Mouse (Mus musculus) cerebellum, postnatal 10 days (tissue): ENCODE data around the gene Fam219b.

ENCODE experiments used
- DNase-seq, 2 experiments: peaks; one replicate each; pipeline ENCODE4 v3.0.0; 2021; ENCODE audit warnings: mixed read lengths in 2 of 2

Gene Fam219b

DNA sequence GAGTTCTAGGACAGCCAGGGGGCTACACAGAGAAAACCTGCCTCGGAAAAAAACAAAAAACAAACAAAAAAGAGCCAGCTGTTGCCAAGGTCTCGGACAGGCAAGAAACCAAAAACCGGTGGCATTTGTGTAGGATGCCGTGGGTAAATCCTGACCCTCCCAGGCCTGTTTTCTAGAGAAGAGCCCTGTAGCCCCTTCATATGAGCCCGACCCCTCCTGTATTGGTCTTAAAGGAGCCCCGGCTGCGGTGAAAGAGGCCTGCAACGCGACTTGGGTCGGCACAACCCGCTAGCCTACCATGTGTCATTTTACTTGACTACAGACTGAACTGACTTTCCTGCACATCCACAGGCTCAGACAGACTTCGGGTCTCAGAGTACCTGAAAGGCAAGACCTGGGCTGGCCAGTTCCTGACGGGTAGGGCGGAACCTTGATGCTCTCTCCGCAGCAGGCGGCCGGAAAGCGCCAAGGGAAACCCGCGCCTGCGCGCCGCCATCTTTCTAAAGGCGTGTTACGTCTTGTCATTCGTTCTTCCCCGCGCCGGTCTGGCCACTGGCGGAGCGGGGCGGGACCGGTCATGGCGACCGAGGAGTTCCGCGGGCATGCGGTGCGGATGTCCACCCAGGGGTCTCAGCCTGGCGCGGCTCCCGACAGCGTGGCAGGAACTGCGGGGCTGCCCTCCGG, at the start of gene Fam219b:
Gene Fam219b (plus strand): TSS at position 485 of the 684 bp plus-strand sequence.
- peak; percentile 96 to 97 for DNase-seq

DNA sequence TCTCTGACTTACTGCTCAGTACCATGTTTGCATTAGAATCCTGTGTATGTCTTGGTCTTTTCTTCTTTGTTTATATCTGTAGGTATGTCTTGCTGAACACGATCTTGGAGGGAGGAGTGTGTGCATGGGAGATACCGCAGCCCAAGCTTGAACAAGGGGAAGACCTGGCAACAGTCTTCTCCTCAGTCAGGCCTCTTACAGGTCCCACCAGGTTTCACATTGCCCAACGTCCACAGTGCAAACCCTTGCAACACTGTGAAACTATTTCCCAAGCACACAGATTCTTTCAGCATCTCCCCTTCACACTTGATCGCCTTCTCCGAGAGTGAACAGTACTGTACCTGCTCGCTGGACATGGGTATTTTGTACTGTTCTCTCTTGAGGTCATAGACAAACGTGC, 49.5 kb upstream of the Fam219b start:
- DNase-seq, result no peak

DNA sequence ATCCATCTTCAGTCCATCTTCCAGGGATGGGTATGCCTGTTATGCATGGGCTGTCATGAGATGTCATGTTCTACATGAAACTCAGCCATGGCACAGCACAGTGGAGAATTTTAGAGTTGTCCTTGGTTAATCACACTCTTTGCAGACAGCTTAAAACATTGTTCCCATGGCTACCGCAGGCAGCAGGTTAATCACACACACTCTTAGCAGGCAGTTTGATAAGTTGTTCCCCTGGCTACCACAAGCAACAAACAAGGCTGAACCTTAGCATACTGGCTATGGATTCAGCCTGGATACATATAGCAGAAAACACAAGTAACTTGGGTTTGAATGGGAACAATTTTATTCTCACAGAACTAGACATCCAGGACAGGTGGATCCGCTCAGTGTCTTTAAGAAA, 43.8 kb upstream of the Fam219b start:
- DNase-seq, result no peak

DNA sequence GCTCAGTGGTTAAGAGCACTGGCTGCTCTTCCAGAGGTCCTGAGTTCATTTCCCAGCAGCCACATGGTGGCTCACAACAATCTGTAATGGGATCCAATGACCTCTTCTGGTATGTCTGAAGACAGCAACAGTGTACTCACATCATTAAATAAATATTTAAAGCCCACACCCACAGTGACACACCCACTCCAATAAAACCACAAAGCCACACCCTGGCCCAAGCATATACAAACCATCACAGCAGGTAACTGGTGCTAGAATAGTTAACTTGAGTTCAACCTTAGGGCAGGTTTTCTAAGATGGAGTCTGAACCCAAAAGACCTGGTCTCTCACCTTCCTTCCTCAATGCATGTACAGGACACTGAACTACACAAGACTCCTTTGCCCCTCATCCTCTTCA, 42.4 kb upstream of the Fam219b start:
- DNase-seq, result no peak

DNA sequence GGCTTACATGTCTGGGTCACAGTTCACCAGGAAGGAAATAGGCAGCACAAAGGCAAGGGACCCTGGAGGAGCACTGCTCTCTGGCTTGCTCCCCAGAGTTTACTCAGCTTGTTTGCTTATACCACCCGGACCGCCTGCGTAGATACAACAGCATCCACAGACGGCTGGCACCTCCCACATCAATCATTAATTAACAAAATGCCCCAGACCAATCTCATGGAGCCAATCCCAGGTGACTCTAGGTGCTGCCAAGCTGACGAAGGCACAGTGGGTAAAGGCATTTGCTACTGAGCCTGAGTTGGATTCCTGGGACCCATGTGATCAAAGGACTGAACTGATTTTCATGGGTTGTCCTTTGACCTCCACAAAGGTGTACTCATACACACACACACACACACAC, 40.1 kb upstream of the Fam219b start:
- DNase-seq, result no peak

DNA sequence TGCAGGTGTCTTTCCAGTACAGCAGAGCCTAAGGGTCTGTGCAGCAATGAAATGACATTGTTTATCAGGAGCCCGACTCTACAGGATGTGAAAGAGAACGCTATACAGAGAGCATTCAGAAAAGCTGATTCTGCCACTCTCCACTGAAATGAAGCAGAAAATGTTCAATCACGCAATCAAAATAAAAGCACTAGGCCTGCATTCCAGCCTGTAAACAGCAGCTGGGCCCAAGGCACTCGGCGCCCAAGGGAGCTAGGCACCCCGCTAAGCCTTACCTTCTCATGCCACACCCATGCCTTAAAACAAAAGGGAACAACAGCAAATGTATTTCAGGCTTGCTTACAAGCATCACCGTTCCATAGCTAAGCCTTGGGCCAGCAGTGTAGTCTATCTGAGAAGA, 38.8 kb upstream of the Fam219b start:
- no peak for DNase-seq

DNA sequence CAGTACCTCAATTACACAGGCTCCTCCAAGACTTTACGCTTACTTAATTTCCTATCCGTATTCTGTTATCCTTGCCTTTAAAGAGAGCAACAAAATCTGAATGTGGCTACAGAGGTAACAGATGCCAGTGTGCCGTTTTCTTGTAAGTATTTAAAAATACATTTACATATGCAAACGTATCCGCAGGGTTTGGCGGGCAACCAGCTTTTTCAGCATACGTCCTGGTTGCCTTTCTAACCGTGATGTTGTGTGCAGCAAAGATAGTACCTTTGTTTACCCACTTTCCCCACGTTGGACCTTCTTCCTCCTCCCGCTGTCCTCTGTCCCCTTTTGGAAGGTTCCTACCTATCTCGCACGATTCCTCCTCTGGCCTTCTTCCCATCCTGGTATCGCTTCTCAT, 35.9 kb upstream of the Fam219b start:
- no peak for DNase-seq

DNA sequence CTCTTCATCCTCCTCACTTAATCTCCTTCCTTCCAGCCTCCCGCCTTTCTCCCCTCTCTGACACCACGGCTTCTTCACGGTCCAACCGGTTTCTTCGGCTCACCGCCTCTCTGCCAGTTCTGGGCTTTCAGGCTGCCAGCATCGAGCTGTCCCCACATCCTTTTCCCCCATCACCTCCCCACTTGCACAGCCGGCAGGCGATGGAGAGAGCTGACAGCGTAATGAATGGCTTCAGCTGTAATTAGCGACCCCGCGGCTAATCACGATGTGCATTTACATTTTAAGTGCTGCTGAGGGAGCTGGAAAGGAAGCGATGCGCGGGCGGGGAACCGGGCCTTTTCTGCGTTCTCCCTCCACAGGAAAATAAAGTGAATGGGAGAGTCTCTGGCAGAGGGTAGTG, 35.5 kb upstream of the Fam219b start:
- DNase-seq, result peak; percentile 48 to 56

DNA sequence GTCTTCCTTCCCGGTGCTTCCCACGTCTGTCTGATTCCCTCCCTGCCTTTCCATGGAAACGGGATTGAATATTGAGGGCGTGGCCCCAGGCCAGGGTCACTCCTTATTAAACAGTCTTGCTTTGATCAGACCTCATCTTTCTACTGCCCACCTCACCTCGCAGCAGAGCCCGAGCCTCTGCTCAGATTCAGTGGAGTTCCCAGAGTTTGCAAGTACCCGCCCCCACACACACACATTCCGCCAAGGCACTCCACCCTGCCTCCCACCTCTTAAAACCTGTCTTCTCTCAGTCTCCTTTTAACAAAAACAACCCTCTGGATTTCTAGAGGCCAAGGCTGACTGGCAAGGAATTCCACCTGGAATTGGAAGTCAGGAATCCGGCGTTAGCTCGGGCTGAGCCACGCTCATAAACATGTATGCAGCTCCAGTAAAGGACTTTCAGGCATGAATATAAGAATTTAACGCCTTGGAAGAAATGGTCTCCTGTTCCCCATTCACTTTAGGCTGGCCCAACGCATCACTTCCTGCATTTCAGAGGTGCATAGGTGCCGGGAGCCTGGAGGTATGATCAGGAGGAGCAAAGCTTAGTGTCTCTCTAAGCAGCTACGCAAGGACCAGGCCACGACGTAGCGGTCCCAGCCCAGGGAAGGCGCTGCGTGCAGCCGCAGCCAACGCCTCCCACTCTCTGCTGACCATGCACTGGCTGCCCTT, 34.3 kb upstream of the Fam219b start:
- no peak for DNase-seq

DNA sequence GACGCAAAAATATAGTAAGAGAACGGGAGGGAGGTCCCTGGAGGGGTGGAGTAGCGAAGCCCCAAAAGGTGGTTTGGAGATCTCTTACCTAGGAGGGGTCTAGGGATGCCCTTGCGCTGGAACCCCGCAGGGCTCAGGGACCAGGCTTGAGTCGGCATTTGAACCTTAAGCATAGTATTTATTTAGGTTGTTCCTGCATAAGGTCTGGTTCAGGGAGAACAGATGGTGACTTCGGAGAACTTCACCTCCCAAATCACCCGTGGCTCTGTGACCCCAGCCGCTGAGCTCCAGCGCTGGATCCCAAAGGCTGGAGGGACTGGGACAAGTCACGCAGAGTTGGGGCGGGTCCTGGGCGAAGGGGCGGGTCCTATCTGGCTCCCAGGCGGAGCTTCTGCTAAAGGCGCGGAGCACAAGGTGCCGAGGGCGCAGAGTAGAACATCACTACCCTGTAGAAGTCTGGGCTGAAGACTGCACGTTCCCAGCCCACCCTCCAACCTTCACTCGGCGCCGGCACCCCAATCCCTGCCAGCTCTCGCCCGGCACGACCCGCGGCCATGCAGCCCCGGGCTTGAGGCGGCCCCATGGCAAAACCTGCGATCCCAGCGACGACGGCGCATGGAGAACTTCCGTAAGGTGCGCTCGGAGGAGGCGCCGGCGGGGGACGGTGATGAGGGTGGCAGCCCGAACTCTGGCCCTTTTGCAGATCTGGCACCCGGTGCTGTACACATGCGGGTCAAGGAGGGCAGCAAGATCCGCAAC, 33.5 kb upstream of the Fam219b start, which contains the start of gene Rpp25:
Gene Rpp25 (plus strand): TSS at position 405 of the 759 bp plus-strand sequence.
- peak in 1 of 2 experiments; percentile 58 for DNase-seq

DNA sequence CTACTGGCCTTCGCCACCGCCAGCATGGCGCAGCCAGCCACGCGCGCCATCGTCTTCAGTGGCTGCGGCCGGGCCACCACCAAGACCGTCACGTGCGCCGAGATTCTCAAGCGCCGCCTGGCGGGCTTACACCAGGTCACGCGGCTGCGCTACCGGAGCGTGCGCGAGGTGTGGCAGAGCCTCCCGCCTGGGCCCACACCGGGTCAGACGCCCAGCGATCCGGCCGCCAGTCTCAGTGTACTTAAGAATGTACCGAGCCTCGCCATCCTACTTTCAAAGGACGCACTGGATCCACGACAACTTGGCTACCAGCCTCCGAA, 33.0 kb upstream of the Fam219b start:
- peak; percentile 79 to 80 for DNase-seq

DNA sequence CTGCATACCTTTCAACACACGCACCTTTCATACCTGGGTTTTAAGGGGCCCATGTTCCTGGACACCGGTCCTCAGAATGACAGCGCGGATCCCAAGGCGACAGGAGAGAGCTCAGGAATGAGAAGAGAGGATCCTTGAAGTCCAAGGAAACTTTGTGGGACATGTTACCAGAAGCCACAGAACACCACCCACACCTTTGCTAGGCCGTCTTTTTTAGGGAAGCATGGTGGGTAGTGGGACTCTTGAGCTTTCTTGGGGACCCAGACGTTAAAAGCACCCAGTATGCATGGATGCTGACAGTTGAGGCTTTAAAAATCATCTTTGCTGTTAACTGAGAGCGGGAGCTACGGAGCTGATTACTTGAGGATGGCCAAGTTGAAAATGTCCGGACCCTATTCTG, 32.4 kb upstream of the Fam219b start:
- no peak for DNase-seq

DNA sequence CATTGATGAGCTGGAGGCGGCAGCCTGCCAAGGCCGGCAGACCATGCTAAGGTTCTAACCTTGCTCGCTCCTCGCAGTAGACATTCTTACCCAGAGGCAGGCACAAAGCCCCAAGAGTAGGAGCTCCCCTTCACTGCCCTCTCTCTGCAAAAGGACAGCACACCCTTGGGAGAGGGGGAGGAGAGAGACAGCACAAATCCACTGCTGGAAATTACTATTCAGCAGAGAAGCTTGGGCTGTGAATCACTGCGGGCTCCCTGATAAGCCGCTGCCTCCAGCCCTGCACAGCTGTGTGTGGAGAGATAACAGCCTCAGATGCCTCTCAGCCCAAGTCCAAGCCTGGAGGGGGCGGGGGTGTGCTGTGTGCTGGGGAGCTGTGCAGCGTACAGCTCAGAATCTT, 31.6 kb upstream of the Fam219b start:
- peak in 1 of 2 experiments; percentile 29 for DNase-seq

DNA sequence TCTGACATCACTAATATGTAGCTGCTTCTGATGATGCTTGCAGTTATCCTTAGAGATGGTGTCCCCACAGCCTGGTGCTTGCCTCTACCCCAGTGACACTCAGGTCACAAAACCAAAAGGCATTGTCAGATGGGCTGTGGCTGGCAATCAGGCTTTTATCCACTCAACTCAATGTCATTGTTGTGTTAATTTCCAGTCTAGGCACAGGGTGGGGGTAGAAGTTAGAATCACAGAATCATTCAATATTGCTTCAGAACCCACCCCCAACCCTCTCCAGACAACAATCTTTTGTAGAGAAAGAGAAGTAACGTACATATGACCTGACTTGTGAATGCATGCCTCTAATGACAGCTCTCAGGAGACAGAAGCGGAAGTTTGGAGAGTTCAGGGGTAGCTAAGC, 26.8 kb upstream of the Fam219b start:
- no peak for DNase-seq

DNA sequence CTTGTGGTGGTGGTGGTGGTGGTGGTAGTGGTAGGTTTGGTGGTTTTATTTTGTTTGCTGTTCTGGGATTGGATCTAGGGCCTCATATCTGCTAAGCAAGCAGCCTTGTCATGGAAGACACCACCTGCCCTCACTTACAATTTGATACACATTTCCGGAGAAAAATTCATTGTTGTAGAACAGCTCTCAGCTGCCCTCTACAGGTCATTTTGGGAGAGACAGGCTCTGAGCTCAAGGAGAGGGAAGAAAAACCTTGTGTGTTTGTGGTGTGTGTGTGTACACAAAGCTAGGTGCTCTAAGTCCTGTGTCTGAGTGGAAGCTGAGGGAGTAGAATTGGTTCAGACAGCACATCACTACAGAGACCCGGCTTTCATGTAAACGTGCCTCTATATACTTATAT, 20.2 kb upstream of the Fam219b start:
- DNase-seq, result peak; percentile 84 to 90

DNA sequence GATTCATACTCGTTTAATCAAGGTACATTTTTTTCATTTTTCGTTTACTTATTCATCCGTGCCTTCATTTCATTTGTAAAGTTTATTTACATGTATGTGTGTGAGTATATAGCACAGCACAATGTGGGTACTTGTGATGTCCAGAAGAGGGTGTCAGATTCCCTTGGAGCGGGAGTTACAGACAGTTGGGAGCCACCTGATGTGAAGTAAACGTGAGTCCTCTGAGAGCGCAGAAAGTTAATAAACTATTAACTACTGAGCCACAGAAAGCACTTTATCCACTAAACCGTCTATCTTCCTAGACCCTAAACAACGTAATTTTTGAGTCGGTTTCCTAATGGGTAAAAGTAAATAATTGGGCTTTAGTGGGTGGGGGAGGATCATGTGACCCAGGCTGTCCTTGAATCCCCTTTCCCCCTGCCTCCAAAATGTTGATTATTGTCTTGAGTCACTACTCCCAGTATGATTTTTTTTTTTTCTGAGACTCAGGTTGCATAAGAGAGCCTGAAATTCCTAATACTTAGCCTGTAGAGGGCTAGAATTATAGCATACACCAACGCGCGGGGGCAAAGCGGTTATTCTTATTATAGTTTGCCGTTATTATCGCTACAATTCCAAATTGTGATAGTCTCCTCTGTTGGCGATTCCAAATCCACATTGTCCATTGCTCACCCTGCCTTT, 16.8 kb upstream of the Fam219b start:
- DNase-seq, result no peak

DNA sequence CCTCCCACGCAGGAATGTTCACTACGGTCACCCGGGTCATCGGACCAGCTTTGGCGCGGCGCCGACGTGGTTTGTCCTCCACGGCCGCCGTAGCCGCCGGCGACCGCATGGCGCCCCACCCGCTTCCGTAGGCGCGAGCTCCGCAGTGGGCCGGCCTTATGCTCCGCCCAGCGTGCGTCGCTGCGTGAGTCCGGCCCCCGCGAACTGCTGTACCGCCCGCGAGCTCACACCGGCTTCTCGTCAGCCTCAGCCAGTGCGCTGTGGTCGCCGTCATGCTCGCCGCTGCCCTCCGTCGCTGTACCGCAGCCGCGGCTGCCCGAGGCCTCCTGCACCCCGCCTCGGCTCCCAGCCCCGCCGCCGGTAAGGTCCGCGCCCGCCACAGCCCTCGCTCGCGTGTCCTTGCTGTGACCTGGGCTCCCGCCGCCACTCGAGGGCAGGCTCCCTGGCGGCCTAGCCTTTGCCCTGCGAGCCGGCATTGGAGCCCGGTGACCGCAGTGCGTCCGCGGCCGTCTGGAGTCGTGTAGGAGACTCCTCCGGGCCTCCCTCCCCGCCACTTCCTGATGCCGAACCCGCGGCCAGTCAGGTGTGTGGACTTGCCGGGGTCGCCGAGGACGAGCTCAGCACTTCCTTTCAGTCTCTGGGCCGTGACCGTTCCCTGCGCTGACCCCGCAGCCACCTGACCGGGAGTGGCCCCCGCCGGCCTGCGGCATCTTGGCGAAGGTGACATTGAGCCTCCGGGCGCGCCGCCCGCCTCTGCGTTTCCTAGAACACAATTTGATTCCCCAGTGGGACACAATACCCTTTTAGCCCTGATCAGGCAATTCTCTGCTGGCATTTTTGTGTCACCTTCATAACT, 16.0 kb upstream of the Fam219b start, which contains the start of gene Cox5a:
Gene Cox5a (plus strand): TSS at position 219 of the 856 bp plus-strand sequence.
- peak; percentile 98 for DNase-seq

DNA sequence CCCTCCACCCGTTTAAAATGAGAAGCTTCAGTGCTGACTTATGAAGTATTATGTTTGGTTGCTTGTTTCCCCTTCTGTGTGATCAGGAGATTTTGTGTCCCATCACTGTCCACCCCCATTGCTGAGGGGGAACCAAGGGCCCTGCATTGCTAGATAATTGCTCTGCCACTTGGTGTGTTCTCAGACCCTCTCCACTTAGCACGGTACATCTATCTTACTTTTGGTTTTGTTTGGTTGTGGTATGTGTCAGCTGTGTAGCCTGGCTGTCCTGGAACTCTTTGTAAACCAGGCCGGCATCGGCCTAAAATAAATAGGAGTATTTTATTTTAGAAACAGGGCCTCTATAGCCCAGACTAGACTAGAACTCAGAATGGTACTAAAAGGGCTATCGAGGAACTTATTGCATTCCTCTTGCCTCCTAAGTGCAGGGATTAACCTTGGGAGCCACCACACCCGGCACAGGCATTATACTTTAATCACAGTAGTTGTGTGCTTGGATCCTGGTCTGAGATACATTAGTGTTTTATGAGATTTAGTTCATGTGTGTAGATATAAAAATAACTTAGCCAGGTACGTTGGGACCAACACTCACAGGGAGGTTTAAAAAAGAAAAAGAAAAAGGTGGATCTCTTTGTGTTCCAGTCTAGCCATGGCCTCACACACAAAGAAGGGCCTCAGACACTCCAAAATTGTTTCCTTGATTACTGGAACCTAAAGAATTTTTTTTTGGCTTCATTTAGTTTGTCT, 15.0 kb upstream of the Fam219b start:
- no peak for DNase-seq

DNA sequence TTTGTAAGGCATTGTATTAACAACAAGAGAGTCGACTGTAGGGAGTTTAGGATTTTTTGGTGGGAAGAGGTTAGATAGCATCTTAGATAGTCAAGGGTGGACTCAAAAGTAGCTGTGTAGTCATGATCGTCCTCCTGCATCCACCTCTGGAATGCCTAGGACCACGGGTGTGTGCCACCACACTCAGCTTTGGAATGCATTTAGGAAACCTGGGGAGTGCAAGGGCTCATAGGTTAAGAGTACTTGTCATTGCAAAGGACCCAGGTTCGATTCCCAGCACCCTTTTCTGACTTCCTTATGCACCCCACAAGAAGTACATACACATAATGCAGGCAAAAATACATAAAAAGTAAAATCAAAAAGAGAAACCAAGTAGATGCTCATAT, 14.5 kb upstream of the Fam219b start:
- no peak for DNase-seq

DNA sequence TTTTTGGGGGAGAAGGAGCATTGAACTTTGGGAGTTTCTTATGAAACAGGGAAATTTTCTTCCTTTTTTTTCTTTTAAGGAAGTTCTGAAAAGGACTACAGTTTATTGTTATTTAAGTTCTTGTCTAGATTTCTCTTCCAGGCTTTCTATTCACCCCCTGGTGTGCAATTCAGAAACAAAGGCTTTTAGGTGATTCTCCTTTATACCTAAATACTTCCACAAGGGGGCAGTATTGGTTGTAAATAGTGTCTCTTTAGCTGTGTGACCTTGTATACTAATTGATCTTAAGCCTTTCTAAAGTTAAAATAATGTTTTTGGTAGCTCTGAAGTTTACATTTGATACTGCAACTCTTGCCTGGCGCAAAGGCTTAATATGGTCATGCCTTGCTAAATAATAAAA, 13.6 kb upstream of the Fam219b start:
- DNase-seq, result peak in 1 of 2 experiments; percentile 83

DNA sequence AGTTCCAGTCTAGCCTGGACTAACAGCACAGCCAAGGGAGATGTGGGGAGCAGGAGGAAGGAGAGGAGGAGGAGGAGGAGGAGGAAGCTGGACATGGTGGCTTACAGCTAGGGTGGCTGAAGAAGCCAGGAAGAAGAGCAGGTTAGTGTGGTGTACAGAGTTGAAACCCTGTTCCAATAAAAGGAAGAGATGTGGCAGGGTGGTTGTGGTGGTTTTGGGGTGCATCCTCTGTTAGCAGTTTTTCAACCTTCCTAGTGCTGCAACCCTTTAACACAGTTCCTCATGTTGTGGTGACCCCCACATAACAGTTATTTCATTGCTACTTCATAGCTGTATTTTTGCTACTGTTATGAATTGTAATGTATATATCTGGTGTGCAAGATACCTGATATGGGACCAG, 12.9 kb upstream of the Fam219b start:
- DNase-seq, result no peak

DNA sequence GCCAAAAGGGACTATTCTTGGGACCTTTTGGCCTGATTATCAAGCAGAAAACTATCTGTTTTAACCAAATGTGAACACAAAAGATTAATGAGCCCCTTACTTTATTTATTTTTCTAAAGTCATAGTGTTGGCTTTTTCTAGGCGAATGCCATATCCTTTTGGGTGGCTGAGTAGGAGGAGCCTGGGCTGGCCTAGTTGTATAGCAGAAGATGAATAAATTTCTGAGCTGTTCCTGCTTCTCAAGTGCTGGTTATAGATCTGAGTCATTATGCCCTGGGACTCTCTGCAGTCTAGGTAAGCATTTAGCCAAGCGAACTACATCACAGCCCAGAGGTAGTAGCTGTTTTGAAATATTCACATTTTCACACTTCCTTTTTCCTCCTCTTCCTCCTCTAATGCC, 11.8 kb upstream of the Fam219b start:
- DNase-seq, result no peak
